Mouse (Mus musculus) 3134 (cell line): ENCODE measurements around the gene Olfr898.

ENCODE experiments used
- DNase-seq: peaks from one replicate; pipeline ENCODE4 v3.0.0-alpha.2; 2011; ENCODE audit warnings: low spot score; ENCODE audit not compliant: insufficient read length; ENCODE audit errors: extremely low read depth

The Olfr898 gene

DNA sequence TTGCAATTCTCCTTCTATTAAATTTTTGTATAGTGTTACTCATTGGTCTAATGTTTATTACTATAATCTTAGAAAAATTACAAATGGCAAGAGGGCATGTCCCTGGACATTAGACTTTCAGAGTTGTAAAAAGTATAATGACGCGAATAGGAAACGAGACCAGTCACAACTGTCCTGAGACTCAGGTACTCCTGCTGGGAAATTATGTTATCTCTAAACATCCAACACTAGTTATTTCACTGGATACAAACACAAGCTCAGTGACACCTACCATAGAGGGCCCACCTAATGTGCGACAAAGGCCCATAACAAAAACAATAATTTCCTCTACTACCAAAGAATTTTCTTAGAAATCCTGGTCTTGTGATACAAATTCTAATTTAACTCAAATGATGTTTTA is at the start of gene Olfr898:
TSS of gene Olfr898 (plus strand) at position 301 of the 400 bp plus-strand sequence.
- no peak for DNase-seq

DNA sequence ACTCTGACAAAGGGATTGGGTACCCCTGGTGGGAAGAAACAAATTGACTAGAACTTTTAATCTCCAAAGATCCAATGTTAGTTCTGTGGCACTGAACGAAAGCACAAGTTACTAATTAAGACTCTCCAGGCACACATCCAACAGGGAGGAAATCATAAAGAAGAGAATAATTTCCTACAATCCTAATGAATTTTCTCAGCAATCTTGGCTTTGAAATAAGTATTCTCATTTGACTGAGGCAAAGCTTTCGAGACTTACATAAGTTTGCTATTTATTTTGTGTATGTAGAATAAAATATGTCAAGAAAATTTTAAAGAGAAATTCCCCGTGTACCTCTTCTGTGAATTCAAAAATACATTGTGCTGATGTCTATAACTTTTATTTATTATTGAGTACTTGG is 19.5 kb upstream of the Olfr898 start, which contains the start of gene Olfr25:
TSS of gene Olfr25 (plus strand) at position 301 of the 400 bp plus-strand sequence.
- no peak for DNase-seq

DNA sequence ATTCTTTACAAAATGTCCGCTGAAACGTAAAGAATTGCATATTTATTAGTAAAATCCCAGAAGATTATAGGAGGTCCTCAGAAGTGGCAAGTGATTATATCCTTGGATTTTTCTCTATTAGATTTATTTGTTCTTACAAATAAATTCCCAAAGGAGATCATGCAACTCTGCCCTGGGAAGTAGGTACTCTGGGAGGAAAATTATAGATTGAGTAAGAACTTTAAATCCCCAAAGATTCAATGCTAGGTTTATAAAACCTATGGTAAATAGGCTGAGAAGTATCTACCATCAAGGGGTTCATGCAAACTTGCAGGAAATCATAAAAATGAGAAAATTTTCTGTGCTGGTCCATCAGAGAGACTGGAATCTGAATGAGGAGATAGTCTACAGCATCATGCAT is 18.4 kb downstream of the Olfr898 start, which contains the start of gene Olfr250:
TSS of gene Olfr250 (plus strand) at position 301 of the 400 bp plus-strand sequence.
- DNase-seq: no peak

DNA sequence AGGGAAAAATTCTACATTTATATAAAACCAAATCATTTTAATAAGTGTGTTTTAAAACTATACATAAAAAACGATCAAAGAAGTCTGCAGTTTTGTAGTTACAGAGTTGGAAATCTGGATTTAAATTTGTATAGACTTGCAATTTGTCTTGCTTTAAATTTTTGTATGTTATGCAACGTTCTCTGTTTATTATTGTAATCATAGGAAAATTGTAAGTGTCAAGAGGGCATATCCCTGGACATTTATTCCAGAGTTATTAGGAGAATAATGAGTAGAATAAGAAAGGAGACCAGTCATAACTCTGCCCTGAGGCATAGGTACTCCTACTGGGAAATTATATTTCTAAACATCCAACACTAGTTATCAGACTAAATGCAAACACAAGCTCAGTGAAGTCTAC is 28.6 kb downstream of the Olfr898 start, which contains the start of gene Olfr251:
TSS of gene Olfr251 (plus strand) at position 301 of the 400 bp plus-strand sequence.
- DNase-seq: no peak

DNA sequence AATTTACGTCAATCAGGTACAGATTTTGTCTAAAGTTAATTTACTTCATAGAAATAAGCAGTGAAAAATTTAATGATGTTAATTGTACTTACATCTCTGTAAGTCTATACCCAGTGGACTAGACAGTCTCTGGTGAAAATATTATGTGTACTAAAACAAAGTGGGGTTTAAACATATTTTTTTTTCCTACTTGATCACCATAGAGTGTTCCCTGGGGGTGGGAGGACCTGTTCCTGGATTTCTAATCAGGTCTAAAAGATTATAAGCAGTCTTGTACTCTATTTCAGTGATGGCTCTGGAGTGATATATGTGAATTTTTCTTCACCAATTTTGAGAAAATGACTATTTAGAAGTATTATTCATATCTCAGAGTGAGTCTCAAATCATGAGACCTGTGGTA is 53.2 kb downstream of the Olfr898 start, which contains the start of gene Olfr147:
TSS of gene Olfr147 (plus strand) at position 301 of the 400 bp plus-strand sequence.
- DNase-seq: no peak
